Mouse (Mus musculus): Measurements from ENCODE around the gene Oas1g. TPM values are rescaled to one million over a fixed set of nuclear protein-coding genes. Genes with fewer than 3 reads are reported as not detected.

Gene Oas1g
- polyA plus RNA-seq, 1 experiment, result 23.1 TPM

GRCm38 (mm10) chr5:120871469-120871868, 15.9 kb downstream of the Oas1g start:
- H3K4me1 ChIP-seq (ENCODE audit: control insufficient read depth, insufficient read depth, low read length), result no peaks in the 10 kb centered on the region
- H3K27ac ChIP-seq (ENCODE audit: control insufficient read depth, insufficient read depth, low read depth, low read length, poor library complexity), result no peak overlapping the region
- no peak overlapping the region for H3K4me3 ChIP-seq (replicated peaks; ENCODE audit: control insufficient read depth, low read depth, low read length)
- WGBS, result 40% methylated on average over 2 of the region's 2 CpGs
- TF ChIP-seq POLR2A (IDR thresholded peaks at IDR 0.05; ENCODE audit: borderline replicate concordance, control insufficient read depth, low read depth, low read length) (no peak), CTCF (IDR thresholded peaks at IDR 0.05; ENCODE audit: control insufficient read depth, insufficient read depth, low read length) (no peak)

DNA sequence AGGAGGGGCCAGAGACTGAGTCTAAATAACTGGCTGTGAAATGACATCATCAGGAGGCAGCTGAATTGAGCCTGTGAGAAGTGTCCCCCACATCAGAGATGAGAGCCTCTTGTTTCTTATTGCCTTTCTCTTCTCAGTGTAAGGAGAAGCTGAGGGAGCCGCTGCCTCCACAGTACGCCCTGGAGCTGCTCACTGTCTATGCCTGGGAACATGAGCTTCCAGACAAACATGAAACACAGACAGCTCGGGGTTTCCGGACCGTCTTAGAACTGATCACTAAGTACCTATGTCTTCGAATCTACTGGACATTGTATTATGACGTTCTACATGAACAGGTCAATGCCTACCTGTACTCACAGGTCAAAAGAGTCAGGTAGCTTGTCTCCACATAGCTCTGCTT, 16.6 kb downstream of the Oas1g start:
- H3K4me3 ChIP-seq (replicated peaks; ENCODE audit: control insufficient read depth, low read depth, low read length), result no peak overlapping the region
- H3K27ac ChIP-seq (ENCODE audit: control insufficient read depth, insufficient read depth, low read depth, low read length, poor library complexity), result no peak overlapping the region
- TF ChIP-seq POLR2A (IDR thresholded peaks at IDR 0.05; ENCODE audit: borderline replicate concordance, control insufficient read depth, low read depth, low read length), result no peak
- no peak for TF ChIP-seq CTCF (IDR thresholded peaks at IDR 0.05; ENCODE audit: control insufficient read depth, insufficient read depth, low read length)
- H3K4me1 ChIP-seq (ENCODE audit: control insufficient read depth, insufficient read depth, low read length), result no peaks in the 10 kb centered on the region
- WGBS, result 79% methylated on average over 7 of the region's 7 CpGs

DNA sequence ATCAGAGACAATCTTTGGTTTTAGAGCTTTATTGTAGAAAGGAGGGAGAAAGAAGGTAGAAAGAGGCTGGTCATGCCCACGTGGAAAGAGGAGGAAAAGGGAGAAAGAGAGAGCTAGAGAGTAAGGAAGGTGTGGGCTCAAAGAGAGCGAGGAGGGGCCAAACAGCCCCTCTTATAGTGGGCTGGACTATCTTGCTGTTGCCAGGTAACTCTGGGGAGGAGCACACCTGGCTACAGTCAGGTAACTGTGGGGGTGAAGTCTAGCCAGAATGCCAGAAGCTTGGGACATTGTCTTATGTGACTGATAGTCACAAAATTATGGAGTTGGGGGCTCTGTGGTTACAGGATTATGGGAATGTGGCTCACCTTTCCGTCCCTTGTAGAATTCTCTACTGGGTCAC, 17.3 kb downstream of the Oas1g start:
- 66% methylated on average over 3 of the region's 3 CpGs for WGBS
- Histone ChIP-seq H3K4me1 (ENCODE audit: control insufficient read depth, insufficient read depth, low read length) (no peaks in the 10 kb centered on the region), H3K27ac (ENCODE audit: control insufficient read depth, insufficient read depth, low read depth, low read length, poor library complexity) (no peak overlapping the region), H3K4me3 (replicated peaks; ENCODE audit: control insufficient read depth, low read depth, low read length) (no peak overlapping the region)
- no peak for TF ChIP-seq POLR2A (IDR thresholded peaks at IDR 0.05; ENCODE audit: borderline replicate concordance, control insufficient read depth, low read depth, low read length)
- no peak for TF ChIP-seq CTCF (IDR thresholded peaks at IDR 0.05; ENCODE audit: control insufficient read depth, insufficient read depth, low read length)

DNA sequence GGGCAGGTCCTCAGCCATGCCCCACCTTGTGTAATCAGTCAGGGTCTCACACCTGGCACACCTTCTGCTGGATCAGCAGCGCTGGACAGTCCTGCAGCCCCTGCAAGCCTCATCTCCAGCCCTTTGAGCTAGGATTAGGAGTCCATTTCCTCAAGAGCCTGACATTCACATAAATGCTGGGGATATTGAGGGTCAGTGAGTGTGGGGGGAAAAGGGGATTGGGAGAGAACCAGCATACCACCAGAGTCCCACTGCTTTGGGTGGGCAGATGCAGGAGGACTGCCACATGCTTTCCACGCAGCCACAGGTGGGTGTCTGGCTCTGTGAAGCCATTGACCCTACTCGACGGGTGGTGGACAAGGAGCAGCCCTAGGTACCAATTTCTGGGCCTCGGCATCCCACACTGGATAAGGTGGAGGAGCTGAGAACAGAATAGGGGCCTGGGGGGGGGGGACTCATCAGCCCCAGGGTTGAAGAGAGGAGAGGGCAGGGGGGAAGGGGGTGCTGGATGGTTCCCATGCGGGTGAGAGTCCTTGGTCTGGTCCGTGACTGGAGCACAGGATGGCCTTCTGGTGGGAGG, 17.9 kb downstream of the Oas1g start:
- WGBS, result 78% methylated on average over 7 of the region's 7 CpGs
- H3K4me1 ChIP-seq (ENCODE audit: control insufficient read depth, insufficient read depth, low read length), result no peaks in the 10 kb centered on the region
- TF ChIP-seq POLR2A (IDR thresholded peaks at IDR 0.05; ENCODE audit: borderline replicate concordance, control insufficient read depth, low read depth, low read length) (no peak), CTCF (IDR thresholded peaks at IDR 0.05; ENCODE audit: control insufficient read depth, insufficient read depth, low read length) (no peak)
- no peak overlapping the region for H3K4me3 ChIP-seq (replicated peaks; ENCODE audit: control insufficient read depth, low read depth, low read length)
- no peak overlapping the region for H3K27ac ChIP-seq (ENCODE audit: control insufficient read depth, insufficient read depth, low read depth, low read length, poor library complexity)

GRCm38 (mm10) chr5:120865336-120865860, 22.0 kb downstream of the Oas1g start:
- no peak overlapping the region for H3K27ac ChIP-seq (ENCODE audit: control insufficient read depth, insufficient read depth, low read depth, low read length, poor library complexity)
- 73% methylated on average over 3 of the region's 3 CpGs for WGBS
- no peaks in the 10 kb centered on the region for H3K4me1 ChIP-seq (ENCODE audit: control insufficient read depth, insufficient read depth, low read length)
- H3K4me3 ChIP-seq (replicated peaks; ENCODE audit: control insufficient read depth, low read depth, low read length), result no peak overlapping the region
- TF ChIP-seq POLR2A (IDR thresholded peaks at IDR 0.05; ENCODE audit: borderline replicate concordance, control insufficient read depth, low read depth, low read length), result no peak
- TF ChIP-seq CTCF (IDR thresholded peaks at IDR 0.05; ENCODE audit: control insufficient read depth, insufficient read depth, low read length), result peak; percentile 40; the same call in 1 of the 2 replicates

DNA sequence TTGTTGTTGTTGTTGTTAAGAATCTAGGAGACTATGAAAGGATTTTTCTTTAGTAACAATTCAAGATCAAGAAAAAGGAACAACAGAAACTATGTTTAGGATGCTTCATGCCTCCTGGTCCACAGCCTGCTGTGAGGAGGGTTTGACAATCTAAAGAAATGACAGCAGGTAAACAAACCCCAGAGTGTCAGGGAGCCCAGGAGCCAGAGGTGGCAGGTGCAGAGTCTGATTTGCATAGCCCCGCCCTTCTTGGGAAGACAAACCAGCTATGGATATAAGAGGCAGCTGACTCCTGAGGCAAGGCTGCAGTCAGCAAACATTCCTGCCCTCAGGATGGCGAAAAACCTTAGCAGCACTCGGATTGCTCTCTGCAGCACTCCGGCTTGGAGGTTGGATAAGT, 26.3 kb downstream of the Oas1g start, which contains the start of gene Oas1h:
Gene Oas1h (plus strand): TSS at position 301 of the 400 bp plus-strand sequence.
- 56% methylated on average over 4 of the region's 4 CpGs for WGBS
- H3K4me3 ChIP-seq (replicated peaks; ENCODE audit: control insufficient read depth, low read depth, low read length), result no peak within 1 kb of the TSS
- H3K27ac ChIP-seq (ENCODE audit: control insufficient read depth, insufficient read depth, low read depth, low read length, poor library complexity), result no peak within 1 kb of the TSS
- TF ChIP-seq CTCF (IDR thresholded peaks at IDR 0.05; ENCODE audit: control insufficient read depth, insufficient read depth, low read length) (no peak), POLR2A (IDR thresholded peaks at IDR 0.05; ENCODE audit: borderline replicate concordance, control insufficient read depth, low read depth, low read length) (no peak)
- H3K4me1 ChIP-seq (ENCODE audit: control insufficient read depth, insufficient read depth, low read length), result no peaks in the 10 kb centered on the region; the same call in none of the 2 replicates

- no peaks in the 10 kb centered on the region; the same call in none of the 2 replicates for H3K4me1 ChIP-seq (ENCODE audit: control insufficient read depth, insufficient read depth, low read length)
- 68% methylated on average over 2 of the region's 2 CpGs for WGBS
- no peak overlapping the region for H3K4me3 ChIP-seq (replicated peaks; ENCODE audit: control insufficient read depth, low read depth, low read length)
- TF ChIP-seq POLR2A (IDR thresholded peaks at IDR 0.05; ENCODE audit: borderline replicate concordance, control insufficient read depth, low read depth, low read length) (no peak), CTCF (IDR thresholded peaks at IDR 0.05; ENCODE audit: control insufficient read depth, insufficient read depth, low read length) (no peak)
- H3K27ac ChIP-seq (ENCODE audit: control insufficient read depth, insufficient read depth, low read depth, low read length, poor library complexity), result no peak overlapping the region
Observed at GRCm38 (mm10) chr5:120859241-120859640, 28.2 kb downstream of the Oas1g start.

DNA sequence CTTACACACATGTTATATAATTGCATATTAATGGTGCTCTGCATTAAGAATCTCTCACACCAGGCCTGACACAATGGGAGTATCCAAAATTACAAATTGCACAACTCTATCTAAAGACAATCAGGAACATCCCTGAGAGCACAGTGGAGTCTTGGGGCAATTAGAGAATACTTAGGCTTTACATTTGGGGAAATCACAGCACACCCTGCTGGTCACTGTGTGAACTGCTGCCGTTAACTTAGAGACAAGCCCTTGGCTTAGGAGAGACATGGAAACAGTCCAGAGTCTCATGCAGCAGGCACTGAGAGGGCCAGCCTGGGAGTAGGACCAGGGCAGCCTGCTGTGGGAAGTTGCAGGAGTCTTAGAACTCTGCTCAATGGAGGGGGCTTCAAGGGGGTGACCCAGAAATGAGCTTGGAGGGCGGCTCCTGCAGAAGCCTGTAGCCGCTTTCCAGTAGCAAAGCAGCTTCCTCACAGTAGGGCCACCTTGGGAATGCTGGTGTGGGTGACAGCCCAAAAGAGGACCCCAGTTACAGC, 37.7 kb downstream of the Oas1g start:
- 59% methylated on average over 3 of the region's 3 CpGs for WGBS
- Histone ChIP-seq H3K4me1 (ENCODE audit: control insufficient read depth, insufficient read depth, low read length) (no peaks in the 10 kb centered on the region), H3K27ac (ENCODE audit: control insufficient read depth, insufficient read depth, low read depth, low read length, poor library complexity) (no peak overlapping the region), H3K4me3 (replicated peaks; ENCODE audit: control insufficient read depth, low read depth, low read length) (no peak overlapping the region)
- TF ChIP-seq CTCF (IDR thresholded peaks at IDR 0.05; ENCODE audit: control insufficient read depth, insufficient read depth, low read length), result peak; percentile 51
- TF ChIP-seq POLR2A (IDR thresholded peaks at IDR 0.05; ENCODE audit: borderline replicate concordance, control insufficient read depth, low read depth, low read length), result no peak
